Mouse (Mus musculus) CH12.LX (cell line): ENCODE results near the gene Mrpl42. TPM values are rescaled to one million over a fixed set of nuclear protein-coding genes. Genes with fewer than 3 reads are reported as not detected.

Source experiments
- DNase-seq: peaks from one replicate; pipeline ENCODE4 v3.0.0-alpha.2; 2013; ENCODE audit errors: extremely low read depth
- H3K27ac ChIP-seq: 2 replicates; pipeline ENCODE4 v1.5.1; 2012; ENCODE audit warnings: low read depth, mild to moderate bottlenecking, control low read depth, moderate library complexity; ENCODE audit not compliant: insufficient read depth
- H3K27me3 ChIP-seq: replicated peaks from 2 replicates; pipeline ENCODE3; 2012; ENCODE audit warnings: inconsistent platforms
- H3K36me3 ChIP-seq, 2 experiments: replicated peaks in 1 of 2; 2 replicates each; pipeline versions ENCODE3 to v1.6.1; 2012; ENCODE audit warnings: inconsistent platforms in 1 of 2, low read length in 1 of 2, mild to moderate bottlenecking in 1 of 2, mixed read lengths in 1 of 2, moderate library complexity in 1 of 2; ENCODE audit not compliant: control insufficient read depth in 1 of 2, insufficient read depth in 1 of 2
- H3K4me1 ChIP-seq, 2 experiments: 2 replicates each; pipeline ENCODE4 v1.6.1; 2012; ENCODE audit warnings: inconsistent platforms in 1 of 2, moderate library complexity in 1 of 2; ENCODE audit not compliant: insufficient read depth in 2 of 2, control insufficient read depth in 1 of 2
- H3K4me2 ChIP-seq: 2 replicates; pipeline ENCODE4 v1.6.1; 2012; ENCODE audit warnings: low read depth, mild to moderate bottlenecking, control low read depth; ENCODE audit not compliant: poor library complexity, insufficient read depth, severe bottlenecking
- H3K4me3 ChIP-seq, 3 experiments: fragments of 150-350 bp in 1 of 3; sonication (generic) in 1 of 3; replicated peaks in 1 of 3; 2 replicates each; pipeline versions ENCODE3 to v1.5.1; 2011 to 2012; ENCODE audit warnings: low read depth in 2 of 3, low read length in 2 of 3, mild to moderate bottlenecking in 2 of 3, moderate library complexity in 2 of 3, control low read depth in 1 of 3, improper control_type of control experiment in 1 of 3, inconsistent platforms in 1 of 3, mixed read lengths in 1 of 3; ENCODE audit not compliant: poor library complexity in 1 of 3
- H3K79me2 ChIP-seq: replicated peaks from 2 replicates; pipeline ENCODE4 v1.6.1; 2012; ENCODE audit warnings: mild to moderate bottlenecking, moderate library complexity; ENCODE audit not compliant: control insufficient read depth, poor library complexity, insufficient read depth, severe bottlenecking; ENCODE audit errors: extremely low read depth
- H3K9ac ChIP-seq: 2 replicates; pipeline ENCODE4 v1.6.1; 2012; ENCODE audit warnings: low read depth, mild to moderate bottlenecking, control low read depth, moderate library complexity; ENCODE audit not compliant: insufficient read depth
- H3K9me3 ChIP-seq: replicated peaks from 2 replicates; pipeline ENCODE3; 2012; ENCODE audit warnings: low read length, inconsistent platforms, mixed read lengths
- CHD1 ChIP-seq: IDR thresholded peaks from 2 replicates; pipeline ENCODE4 v1.6.1; 2012; ENCODE audit warnings: low read depth, low read length, improper control_type of control experiment, inconsistent platforms
- CHD2 ChIP-seq: IDR thresholded peaks from 2 replicates; pipeline ENCODE4 v1.6.1; 2011; ENCODE audit warnings: low read length, improper control_type of control experiment
- E2F4 ChIP-seq: IDR thresholded peaks from 2 replicates; pipeline ENCODE4 v1.6.1; 2011; ENCODE audit warnings: low read depth, low read length, improper control_type of control experiment; ENCODE audit not compliant: insufficient replicate concordance
- ELF1 ChIP-seq: IDR thresholded peaks from 2 replicates; pipeline ENCODE4 v1.6.1; 2014; ENCODE audit warnings: low read depth, mild to moderate bottlenecking, inconsistent platforms, low read length, improper control_type of control experiment
- EP300 ChIP-seq: IDR thresholded peaks from 2 replicates; pipeline ENCODE4 v1.6.1; 2011; ENCODE audit warnings: low read length, improper control_type of control experiment
- JUN ChIP-seq: IDR thresholded peaks from 2 replicates; pipeline ENCODE4 v1.6.1; 2011; ENCODE audit warnings: low read depth, mild to moderate bottlenecking, low read length, improper control_type of control experiment, moderate library complexity; ENCODE audit not compliant: insufficient read depth
- MAX ChIP-seq: IDR thresholded peaks from 2 replicates; pipeline ENCODE4 v1.6.1; 2011; ENCODE audit warnings: low read length, improper control_type of control experiment
- MAZ ChIP-seq: IDR thresholded peaks from 2 replicates; pipeline ENCODE4 v1.6.1; 2012; ENCODE audit warnings: low read depth, mild to moderate bottlenecking, inconsistent platforms, low read length, improper control_type of control experiment, moderate library complexity
- MEF2A ChIP-seq: IDR thresholded peaks from 2 replicates; pipeline ENCODE4 v1.6.1; 2014; ENCODE audit warnings: low read depth, mild to moderate bottlenecking, inconsistent platforms, low read length, improper control_type of control experiment, borderline replicate concordance
- MXI1 ChIP-seq: IDR thresholded peaks from 2 replicates; pipeline ENCODE4 v1.6.1; 2011; ENCODE audit warnings: mild to moderate bottlenecking, low read depth, low read length, improper control_type of control experiment
- NELFE ChIP-seq: IDR thresholded peaks from 2 replicates; pipeline ENCODE4 v1.6.1; 2011; ENCODE audit warnings: low read depth, low read length, improper control_type of control experiment
- PAX5 ChIP-seq: IDR thresholded peaks from 2 replicates; pipeline ENCODE4 v1.6.1; 2012; ENCODE audit warnings: low read length, inconsistent platforms, mixed read lengths
- POLR2AphosphoS2 ChIP-seq: IDR thresholded peaks from 2 replicates; pipeline ENCODE4 v1.6.1; 2011; ENCODE audit warnings: low read depth, low read length, improper control_type of control experiment
- RAD21 ChIP-seq: IDR thresholded peaks from 2 replicates; pipeline ENCODE4 v1.6.1; 2011; ENCODE audit warnings: low read depth, mild to moderate bottlenecking, low read length, improper control_type of control experiment, moderate library complexity
- SIN3A ChIP-seq: IDR thresholded peaks from 2 replicates; pipeline ENCODE4 v1.6.1; 2012; ENCODE audit warnings: low read length, improper control_type of control experiment, inconsistent platforms
- SMC3 ChIP-seq: IDR thresholded peaks from 2 replicates; pipeline ENCODE4 v1.6.1; 2011; ENCODE audit warnings: low read depth, low read length, improper control_type of control experiment
- USF1 ChIP-seq: IDR thresholded peaks from 2 replicates; pipeline ENCODE4 v1.6.1; 2014; ENCODE audit warnings: low read depth, mild to moderate bottlenecking, inconsistent platforms, low read length, improper control_type of control experiment
- USF2 ChIP-seq: conservative IDR thresholded peaks from 2 replicates; pipeline ENCODE4 v1.6.1; 2011; ENCODE audit warnings: low read depth, low read length, improper control_type of control experiment
- ZKSCAN1 ChIP-seq: IDR thresholded peaks from 2 replicates; pipeline ENCODE4 v1.6.1; 2012; ENCODE audit warnings: low read depth, inconsistent platforms, low read length, improper control_type of control experiment, borderline replicate concordance
- ZNF384 ChIP-seq: IDR thresholded peaks from 2 replicates; pipeline ENCODE4 v1.6.1; 2012; ENCODE audit warnings: low read depth, low read length, improper control_type of control experiment, inconsistent platforms
- dilution Hi-C: fragments of 300-500 bp; cut with MboI; formaldehyde crosslinking; loops from 2 replicates; pipeline ENCODE4 v1.14.3; 2020; ENCODE audit warnings: low sequenced_read_pairs; ENCODE audit not compliant: extremely low pct_unique_long_range_greater_than_20kb, extremely low pct_ligation_motif_present
- in situ Hi-C: fragments of 300-500 bp; cut with MboI; formaldehyde crosslinking; loops from 3 replicates; pipeline ENCODE4 v1.14.3; 2019; ENCODE audit warnings: low sequenced_read_pairs, low pct_ligation_motif_present, low pct_unique_long_range_greater_than_20kb, mixed read lengths
- polyA plus RNA-seq: library from polyadenylated mRNA; unstranded; fragments of >175 nt; gene quantifications from 2 replicates; pipeline ENCODE4 v1.2.1, GENCODE M21; 2012; ENCODE audit warnings: low read depth; ENCODE audit not compliant: insufficient read length
- total RNA-seq, 2 experiments: library from RNA; depleted of rRNA; stranded (reverse); fragments of 300-350 nt in 1 of 2; fragments of >200 nt in 1 of 2; gene quantifications; 2 replicates each; pipeline ENCODE4 v1.2.3; 2012 to 2014

The Mrpl42 gene
- total and polyA plus RNA-seq, 3 experiments, result 161 to 389 (median 223) TPM

GRCm38 (mm10) chr10:95447954-95448353 is 53.8 kb downstream of the Mrpl42 start (continued):
- TF ChIP-seq MEF2A (no peak), SMC3 (no peak)
- TF ChIP-seq, all 38 proteins: peak for 0

GRCm38 (mm10) chr10:95445104-95446056 is 56.4 kb downstream of the Mrpl42 start:
- no peak for TF ChIP-seq PAX5
- TF ChIP-seq ZNF384, result no peak
- no peak for TF ChIP-seq MAZ
- no peak for TF ChIP-seq MAX
- TF ChIP-seq ELF1, result no peak
- TF ChIP-seq USF2, result no peak
- no peak for TF ChIP-seq RAD21
- TF ChIP-seq SIN3A, result no peak
- no peak for TF ChIP-seq MXI1
- no peak for TF ChIP-seq POLR2AphosphoS2
- no peak for TF ChIP-seq NELFE
- TF ChIP-seq ZKSCAN1, result no peak
- no peak for TF ChIP-seq CHD2
- no peak for TF ChIP-seq CHD1
- TF ChIP-seq EP300, result no peak
- no peak for TF ChIP-seq USF1
- no peak for TF ChIP-seq JUN
- TF ChIP-seq E2F4, result no peak
- dilution Hi-C loops, result no loop called here
- DNase-seq, result no peak

More at GRCm38 (mm10) chr10:95445104-95446056, 56.4 kb downstream of the Mrpl42 start:
- no peak overlapping the region for H3K4me3 ChIP-seq
- no peak overlapping the region for H3K4me2 ChIP-seq
- H3K27ac ChIP-seq, result no peak overlapping the region
- H3K9ac ChIP-seq, result no peak overlapping the region
- H3K27me3 ChIP-seq, result no peaks in the 10 kb centered on the region
- no peaks in the 10 kb centered on the region for H3K9me3 ChIP-seq
- in situ Hi-C loops, result no loop called here
- peaks cover 5 to 22% of the 10 kb centered on the region in 2 experiments for H3K4me1 ChIP-seq
- no peaks in the 10 kb centered on the region for H3K79me2 ChIP-seq
- H3K36me3 ChIP-seq, result no peaks in the 10 kb centered on the region
